Mouse (Mus musculus) G1E (cell line): ENCODE measurements around the gene 1700113H08Rik. TPM values are rescaled to one million over a fixed set of nuclear protein-coding genes. Genes with fewer than 3 reads are reported as not detected.

Experiments used
- ATAC-seq: 2 replicates; pipeline ENCODE4 v1.8.0; 2016; ENCODE audit warnings: mild to moderate bottlenecking; ENCODE audit not compliant: insufficient number of reproducible peaks, poor library complexity, low FRiP score, severe bottlenecking; ENCODE audit errors: extremely low read depth
- DNase-seq: peaks from one replicate; pipeline ENCODE4 v3.0.0; 2012; ENCODE audit warnings: low spot score
- H3K27me3 ChIP-seq: 2 replicates; pipeline ENCODE4 v1.6.1; 2012; ENCODE audit warnings: mild to moderate bottlenecking, low read length, inconsistent platforms; ENCODE audit not compliant: insufficient read depth
- H3K36me3 ChIP-seq: replicated peaks from 2 replicates; pipeline ENCODE3; 2012; ENCODE audit warnings: mild to moderate bottlenecking, inconsistent platforms
- H3K4me1 ChIP-seq: 2 replicates; pipeline ENCODE4 v1.6.1; 2012; ENCODE audit warnings: low read depth, low read length, inconsistent platforms, mixed read lengths; ENCODE audit not compliant: insufficient read depth
- H3K4me3 ChIP-seq: 2 replicates; pipeline ENCODE4 v1.5.1; 2012; ENCODE audit warnings: low read depth, mild to moderate bottlenecking, inconsistent platforms, low read length, moderate library complexity, mixed read lengths
- H3K9me3 ChIP-seq: replicated peaks from 2 replicates; pipeline ENCODE4 v1.6.1; 2012; ENCODE audit warnings: inconsistent platforms
- CTCF ChIP-seq: IDR thresholded peaks from 2 replicates; pipeline ENCODE4 v1.5.1; 2012; ENCODE audit warnings: low read depth, low read length, inconsistent platforms, mixed read lengths
- GATA1 ChIP-seq: IDR thresholded peaks from 2 replicates; pipeline ENCODE4 v1.6.1; 2012; ENCODE audit warnings: borderline replicate concordance, low read length, inconsistent platforms, mixed read lengths
- GATA2 ChIP-seq: IDR thresholded peaks from 2 replicates; pipeline ENCODE4 v1.6.1; 2012; ENCODE audit warnings: low read depth, low read length, inconsistent platforms, borderline replicate concordance
- POLR2AphosphoS5 ChIP-seq: IDR thresholded peaks from 2 replicates; pipeline ENCODE4 v1.6.1; 2012; ENCODE audit warnings: low read depth, low read length, inconsistent platforms; ENCODE audit not compliant: insufficient replicate concordance
- TAL1 ChIP-seq: conservative IDR thresholded peaks from 2 replicates; pipeline ENCODE4 v1.6.1; 2012; ENCODE audit warnings: low read depth, low read length, inconsistent platforms, mixed read lengths
- polyA plus RNA-seq: library from polyadenylated mRNA; stranded (reverse); fragments of >175 nt; gene quantifications from 2 replicates; pipeline ENCODE4 v1.2.3, GENCODE M21; 2012
- total RNA-seq, 2 experiments: library from RNA; stranded (forward) in 1 of 2; stranded (reverse) in 1 of 2; fragments of 200-1000 nt in 1 of 2; fragments of >200 nt in 1 of 2; fragmentation: Nextera tagmentation in 1 of 2; gene quantifications; 2 replicates each; pipeline ENCODE4 v1.2.3; 2014 to 2017

The 1700113H08Rik gene
- total and polyA plus RNA-seq, 3 experiments, result 0.22 TPM; not detected in 2

- no peaks in the 10 kb centered on the region for H3K36me3 ChIP-seq
- no peak for TF ChIP-seq GATA2
- no peak for TF ChIP-seq TAL1
- no peak for TF ChIP-seq POLR2AphosphoS5
- TF ChIP-seq CTCF, result no peak
- TF ChIP-seq GATA1, result no peak
- no peak overlapping the region for H3K4me3 ChIP-seq
- peaks cover 37% of the 10 kb centered on the region for H3K9me3 ChIP-seq
- no peak for ATAC-seq
- H3K4me1 ChIP-seq, result no peaks in the 10 kb centered on the region
- DNase-seq, result no peak
- no peaks in the 10 kb centered on the region for H3K27me3 ChIP-seq
Measured at GRCm38 (mm10) chr10:87018876-87019275, 39.0 kb upstream of the 1700113H08Rik start.

- H3K27me3 ChIP-seq, result no peaks in the 10 kb centered on the region
- no peak overlapping the region for H3K4me3 ChIP-seq
- ATAC-seq, result no peak
- H3K9me3 ChIP-seq, result peaks cover 33% of the 10 kb centered on the region
- TF ChIP-seq GATA1 (no peak), CTCF (no peak), TAL1 (no peak), GATA2 (no peak), POLR2AphosphoS5 (no peak)
- DNase-seq, result no peak
- H3K4me1 ChIP-seq, result no peaks in the 10 kb centered on the region
- H3K36me3 ChIP-seq, result no peaks in the 10 kb centered on the region
Measured at GRCm38 (mm10) chr10:87020711-87021110, 37.1 kb upstream of the 1700113H08Rik start.

GRCm38 (mm10) chr10:87024884-87025283 lies 33.0 kb upstream of the 1700113H08Rik start:
- TF ChIP-seq POLR2AphosphoS5, result no peak
- TF ChIP-seq TAL1, result no peak
- no peak for TF ChIP-seq GATA1
- TF ChIP-seq CTCF, result no peak; the same call in 1 of the 2 replicates
- TF ChIP-seq GATA2, result no peak
- no peaks in the 10 kb centered on the region for H3K36me3 ChIP-seq
- H3K27me3 ChIP-seq, result no peaks in the 10 kb centered on the region
- H3K4me1 ChIP-seq, result no peaks in the 10 kb centered on the region
- no peak for DNase-seq
- no peak overlapping the region for H3K4me3 ChIP-seq
- peaks cover 24% of the 10 kb centered on the region for H3K9me3 ChIP-seq
- ATAC-seq, result peak; percentile 49; the same call in 1 of the 2 replicates

- no peaks in the 10 kb centered on the region for H3K36me3 ChIP-seq
- no peak for TF ChIP-seq CTCF
- TF ChIP-seq TAL1, result no peak
- TF ChIP-seq POLR2AphosphoS5, result no peak
- TF ChIP-seq GATA2, result no peak
- TF ChIP-seq GATA1, result no peak
Measured at GRCm38 (mm10) chr10:87032768-87033167, 25.1 kb upstream of the 1700113H08Rik start.

GRCm38 (mm10) chr10:87035866-87036265 lies 22.0 kb upstream of the 1700113H08Rik start:
- peaks cover 47% of the 10 kb centered on the region for H3K9me3 ChIP-seq
- no peak for ATAC-seq
- no peak overlapping the region for H3K4me3 ChIP-seq
- H3K36me3 ChIP-seq, result no peaks in the 10 kb centered on the region
- TF ChIP-seq GATA1, result no peak
- TF ChIP-seq TAL1, result no peak
- no peak for TF ChIP-seq CTCF
- TF ChIP-seq POLR2AphosphoS5, result no peak
- no peak for TF ChIP-seq GATA2
- DNase-seq, result no peak
- H3K27me3 ChIP-seq, result no peaks in the 10 kb centered on the region
- H3K4me1 ChIP-seq, result no peaks in the 10 kb centered on the region

More at GRCm38 (mm10) chr10:87032768-87033167, 25.1 kb upstream of the 1700113H08Rik start:
- H3K4me1 ChIP-seq, result no peaks in the 10 kb centered on the region
- ATAC-seq, result no peak
- no peak overlapping the region for H3K4me3 ChIP-seq
- peaks cover 41% of the 10 kb centered on the region for H3K9me3 ChIP-seq
- DNase-seq, result no peak
- no peaks in the 10 kb centered on the region for H3K27me3 ChIP-seq

- no peak for TF ChIP-seq TAL1
- no peak for TF ChIP-seq GATA1
- TF ChIP-seq CTCF, result no peak
- TF ChIP-seq POLR2AphosphoS5, result no peak
- TF ChIP-seq GATA2, result no peak
- no peak for ATAC-seq
- H3K9me3 ChIP-seq, result peaks cover 48% of the 10 kb centered on the region
- no peaks in the 10 kb centered on the region for H3K36me3 ChIP-seq
- no peaks in the 10 kb centered on the region for H3K4me1 ChIP-seq
- no peaks in the 10 kb centered on the region for H3K27me3 ChIP-seq
- DNase-seq, result no peak
- no peak overlapping the region for H3K4me3 ChIP-seq
Measured at GRCm38 (mm10) chr10:87036271-87036703, 21.6 kb upstream of the 1700113H08Rik start.

GRCm38 (mm10) chr10:87037062-87037461 lies 20.8 kb upstream of the 1700113H08Rik start:
- Histone ChIP-seq H3K4me3 (no peak overlapping the region), H3K36me3 (no peaks in the 10 kb centered on the region), H3K9me3 (peaks cover 47% of the 10 kb centered on the region), H3K4me1 (no peaks in the 10 kb centered on the region), H3K27me3 (no peaks in the 10 kb centered on the region)
- TF ChIP-seq TAL1 (no peak), GATA2 (no peak), POLR2AphosphoS5 (no peak), GATA1 (no peak), CTCF (no peak)
- ATAC-seq (no peak), DNase-seq (no peak)
